Mouse (Mus musculus): ENCODE data around the gene Omg. TPM values are rescaled to one million over a fixed set of nuclear protein-coding genes. Genes with fewer than 3 reads are reported as not detected.
A peak's percentile ranks its signal among the peaks of the same experiment; 100 is the strongest.

The Omg gene
- polyA plus RNA-seq (2015; fragmentation: Nextera tagmentation; extraction: Ambion mirVana) = 0.14 and 0.45 TPM in 2 replicates

- no peak within 1 kb of the TSS for H3K9ac ChIP-seq (replicated peaks; ENCODE audit: low read length)
- WGBS = 42% methylated on average over 8 of the region's 8 CpGs
These were observed at the start of gene Omg for GRCm38 (mm10) chr11:79503845-79504244. Gene Omg (minus strand): TSS chr11:79504084.

GRCm38 (mm10) chr11:79552622-79553021 lies 48.7 kb upstream of the Omg start:
- no peak for ATAC-seq (ENCODE audit: low FRiP score, low TSS enrichment)
- Histone ChIP-seq H3K9me3 (ENCODE audit: low read length) (no peaks in the 10 kb centered on the region), H3K4me1 (ENCODE audit: insufficient read depth, low read length) (no peaks in the 10 kb centered on the region), H3K9ac (replicated peaks; ENCODE audit: low read length) (no peak overlapping the region; the same call in 1 of the 2 replicates), H3K36me3 (ENCODE audit: insufficient read depth, low read length) (peaks cover 51% of the 10 kb centered on the region), H3K4me3 (ENCODE audit: low read length) (no peak overlapping the region), H3K27ac (ENCODE audit: low read length) (no peak overlapping the region), H3K27me3 (ENCODE audit: insufficient read depth, low read length) (no peaks in the 10 kb centered on the region), H3K4me2 (replicated peaks; ENCODE audit: low read depth, low read length) (no peak overlapping the region)
- 97% methylated on average over 1 of the region's 1 CpGs for WGBS

More at GRCm38 (mm10) chr11:79503845-79504244, at the start of gene Omg:
- Histone ChIP-seq H3K9me3 (ENCODE audit: low read length) (no peaks in the 10 kb centered on the region), H3K4me3 (ENCODE audit: low read length) (no peak within 1 kb of the TSS), H3K36me3 (ENCODE audit: insufficient read depth, low read length) (0 out of 2 replicates have a peak, but pooled peaks cover 2% of the 10 kb centered on the region), H3K4me2 (replicated peaks; ENCODE audit: low read depth, low read length) (no peak within 1 kb of the TSS), H3K27me3 (ENCODE audit: insufficient read depth, low read length) (no peaks in the 10 kb centered on the region), H3K27ac (ENCODE audit: low read length) (no peak within 1 kb of the TSS), H3K4me1 (ENCODE audit: insufficient read depth, low read length) (0 out of 2 replicates have a peak, but pooled peaks cover 3% of the 10 kb centered on the region)
- no peak for ATAC-seq (ENCODE audit: low FRiP score, low TSS enrichment)

- WGBS = 94% methylated on average over 3 of the region's 3 CpGs
These were observed 32.4 kb upstream of the Omg start for GRCm38 (mm10) chr11:79536293-79536692.

GRCm38 (mm10) chr11:79535554-79535953 lies 31.7 kb upstream of the Omg start:
- ATAC-seq (ENCODE audit: low FRiP score, low TSS enrichment) = no peak
- WGBS = 92% methylated on average over 4 of the region's 4 CpGs

More at GRCm38 (mm10) chr11:79536293-79536692, 32.4 kb upstream of the Omg start:
- Histone ChIP-seq H3K36me3 (ENCODE audit: insufficient read depth, low read length) (peaks cover 16% of the 10 kb centered on the region), H3K9me3 (ENCODE audit: low read length) (no peaks in the 10 kb centered on the region), H3K9ac (replicated peaks; ENCODE audit: low read length) (no peak overlapping the region), H3K27ac (ENCODE audit: low read length) (no peak overlapping the region), H3K27me3 (ENCODE audit: insufficient read depth, low read length) (no peaks in the 10 kb centered on the region), H3K4me1 (ENCODE audit: insufficient read depth, low read length) (no peaks in the 10 kb centered on the region), H3K4me2 (replicated peaks; ENCODE audit: low read depth, low read length) (no peak overlapping the region), H3K4me3 (ENCODE audit: low read length) (no peak overlapping the region)
- ATAC-seq (ENCODE audit: low FRiP score, low TSS enrichment) = no peak

GRCm38 (mm10) chr11:79533950-79534690 lies 30.2 kb upstream of the Omg start:
- ATAC-seq (ENCODE audit: low FRiP score, low TSS enrichment) = peak; percentile 27; the same call in 1 of the 2 replicates
- no peak overlapping the region for H3K9ac ChIP-seq (replicated peaks; ENCODE audit: low read length)
- WGBS = 80% methylated on average over 8 of the region's 8 CpGs
- H3K4me2 ChIP-seq (replicated peaks; ENCODE audit: low read depth, low read length) = no peak overlapping the region
- no peaks in the 10 kb centered on the region for H3K4me1 ChIP-seq (ENCODE audit: insufficient read depth, low read length)
- H3K4me3 ChIP-seq (ENCODE audit: low read length) = no peak overlapping the region
- H3K9me3 ChIP-seq (ENCODE audit: low read length) = no peaks in the 10 kb centered on the region
- H3K36me3 ChIP-seq (ENCODE audit: insufficient read depth, low read length) = peaks cover 16% of the 10 kb centered on the region; the same call in 1 of the 2 replicates
- no peak overlapping the region for H3K27ac ChIP-seq (ENCODE audit: low read length)
- no peaks in the 10 kb centered on the region for H3K27me3 ChIP-seq (ENCODE audit: insufficient read depth, low read length)

More at GRCm38 (mm10) chr11:79535554-79535953, 31.7 kb upstream of the Omg start:
- Histone ChIP-seq H3K4me1 (ENCODE audit: insufficient read depth, low read length) (no peaks in the 10 kb centered on the region), H3K36me3 (ENCODE audit: insufficient read depth, low read length) (peaks cover 16% of the 10 kb centered on the region; the same call in 1 of the 2 replicates), H3K4me2 (replicated peaks; ENCODE audit: low read depth, low read length) (no peak overlapping the region), H3K9ac (replicated peaks; ENCODE audit: low read length) (no peak overlapping the region), H3K27me3 (ENCODE audit: insufficient read depth, low read length) (no peaks in the 10 kb centered on the region), H3K27ac (ENCODE audit: low read length) (no peak overlapping the region), H3K4me3 (ENCODE audit: low read length) (no peak overlapping the region), H3K9me3 (ENCODE audit: low read length) (no peaks in the 10 kb centered on the region)

- H3K27me3 ChIP-seq (ENCODE audit: insufficient read depth, low read length) = no peaks in the 10 kb centered on the region
- 85% methylated on average over 6 of the region's 6 CpGs for WGBS
- H3K9ac ChIP-seq (replicated peaks; ENCODE audit: low read length) = no peak overlapping the region
- H3K27ac ChIP-seq (ENCODE audit: low read length) = no peak overlapping the region
- ATAC-seq (ENCODE audit: low FRiP score, low TSS enrichment) = no peak
- H3K36me3 ChIP-seq (ENCODE audit: insufficient read depth, low read length) = peaks cover 16% of the 10 kb centered on the region; the same call in 1 of the 2 replicates
- no peak overlapping the region for H3K4me3 ChIP-seq (ENCODE audit: low read length)
- H3K4me1 ChIP-seq (ENCODE audit: insufficient read depth, low read length) = no peaks in the 10 kb centered on the region
- H3K9me3 ChIP-seq (ENCODE audit: low read length) = no peaks in the 10 kb centered on the region
- H3K4me2 ChIP-seq (replicated peaks; ENCODE audit: low read depth, low read length) = no peak overlapping the region
These were observed 29.4 kb upstream of the Omg start for GRCm38 (mm10) chr11:79533311-79533710.

- no peak overlapping the region for H3K4me3 ChIP-seq (ENCODE audit: low read length)
- no peak overlapping the region for H3K27ac ChIP-seq (ENCODE audit: low read length)
- H3K9ac ChIP-seq (replicated peaks; ENCODE audit: low read length) = no peak overlapping the region
- H3K4me2 ChIP-seq (replicated peaks; ENCODE audit: low read depth, low read length) = no peak overlapping the region
- H3K4me1 ChIP-seq (ENCODE audit: insufficient read depth, low read length) = no peaks in the 10 kb centered on the region
- H3K9me3 ChIP-seq (ENCODE audit: low read length) = no peaks in the 10 kb centered on the region
- no peak for ATAC-seq (ENCODE audit: low FRiP score, low TSS enrichment)
- WGBS = 92% methylated on average over 4 of the region's 4 CpGs
- 0 out of 2 replicates have a peak, but pooled peaks cover 5% of the 10 kb centered on the region for H3K36me3 ChIP-seq (ENCODE audit: insufficient read depth, low read length)
- no peaks in the 10 kb centered on the region for H3K27me3 ChIP-seq (ENCODE audit: insufficient read depth, low read length)
These were observed 27.6 kb upstream of the Omg start for GRCm38 (mm10) chr11:79531485-79531884.

GRCm38 (mm10) chr11:79530774-79531173 lies 26.9 kb upstream of the Omg start:
- H3K9ac ChIP-seq (replicated peaks; ENCODE audit: low read length) = no peak overlapping the region
- no peaks in the 10 kb centered on the region for H3K27me3 ChIP-seq (ENCODE audit: insufficient read depth, low read length)
- no peak overlapping the region for H3K27ac ChIP-seq (ENCODE audit: low read length)
- 0 out of 2 replicates have a peak, but pooled peaks cover under 1% of the 10 kb centered on the region for H3K36me3 ChIP-seq (ENCODE audit: insufficient read depth, low read length)
- WGBS = 87% methylated on average over 11 of the region's 11 CpGs
- ATAC-seq (ENCODE audit: low FRiP score, low TSS enrichment) = no peak
- H3K9me3 ChIP-seq (ENCODE audit: low read length) = no peaks in the 10 kb centered on the region
- no peak overlapping the region for H3K4me3 ChIP-seq (ENCODE audit: low read length)
- H3K4me1 ChIP-seq (ENCODE audit: insufficient read depth, low read length) = 0 out of 2 replicates have a peak, but pooled peaks cover 2% of the 10 kb centered on the region
- H3K4me2 ChIP-seq (replicated peaks; ENCODE audit: low read depth, low read length) = no peak overlapping the region

GRCm38 (mm10) chr11:79530333-79530761 lies 26.5 kb upstream of the Omg start, which contains the start of the genes Evi2 and Evi2a:
Gene Evi2 (minus strand): TSS chr11:79530589.
Gene Evi2a (minus strand): TSS chr11:79530609.
- Histone ChIP-seq H3K27me3 (ENCODE audit: insufficient read depth, low read length) (no peaks in the 10 kb centered on the region), H3K27ac (ENCODE audit: low read length) (no peak within 1 kb of the TSS), H3K4me1 (ENCODE audit: insufficient read depth, low read length) (0 out of 2 replicates have a peak, but pooled peaks cover 2% of the 10 kb centered on the region), H3K36me3 (ENCODE audit: insufficient read depth, low read length) (no peaks in the 10 kb centered on the region), H3K9ac (replicated peaks; ENCODE audit: low read length) (no peak within 1 kb of the TSS), H3K4me2 (replicated peaks; ENCODE audit: low read depth, low read length) (no peak within 1 kb of the TSS), H3K9me3 (ENCODE audit: low read length) (no peaks in the 10 kb centered on the region), H3K4me3 (ENCODE audit: low read length) (no peak within 1 kb of the TSS)
- WGBS = 88% methylated on average over 7 of the region's 7 CpGs
- no peak for ATAC-seq (ENCODE audit: low FRiP score, low TSS enrichment)

GRCm38 (mm10) chr11:79529736-79530135 lies 25.9 kb upstream of the Omg start:
- H3K9ac ChIP-seq (replicated peaks; ENCODE audit: low read length) = no peak overlapping the region
- H3K27me3 ChIP-seq (ENCODE audit: insufficient read depth, low read length) = no peaks in the 10 kb centered on the region
- WGBS = 94% methylated on average over 2 of the region's 2 CpGs
- H3K27ac ChIP-seq (ENCODE audit: low read length) = no peak overlapping the region
- no peaks in the 10 kb centered on the region for H3K9me3 ChIP-seq (ENCODE audit: low read length)
- H3K36me3 ChIP-seq (ENCODE audit: insufficient read depth, low read length) = no peaks in the 10 kb centered on the region
- no peak overlapping the region for H3K4me3 ChIP-seq (ENCODE audit: low read length)
- H3K4me2 ChIP-seq (replicated peaks; ENCODE audit: low read depth, low read length) = no peak overlapping the region
- no peak for ATAC-seq (ENCODE audit: low FRiP score, low TSS enrichment)
- 0 out of 2 replicates have a peak, but pooled peaks cover 2% of the 10 kb centered on the region for H3K4me1 ChIP-seq (ENCODE audit: insufficient read depth, low read length)

Measured in kidney, embryonic 16.5 days (tissue).